Mouse (Mus musculus) urinary bladder, postnatal 10 days (tissue): ENCODE results near the gene Gstp3.
"Not testable (repeated sequence)": the region's sequence is repeated elsewhere in the genome, so short reads cannot be mapped to it uniquely, and the experiment has no call there.

Experiments used
- DNase-seq: peaks from one replicate; pipeline ENCODE4 v3.0.0; 2022; ENCODE audit warnings: low spot score

Gene Gstp3

DNA sequence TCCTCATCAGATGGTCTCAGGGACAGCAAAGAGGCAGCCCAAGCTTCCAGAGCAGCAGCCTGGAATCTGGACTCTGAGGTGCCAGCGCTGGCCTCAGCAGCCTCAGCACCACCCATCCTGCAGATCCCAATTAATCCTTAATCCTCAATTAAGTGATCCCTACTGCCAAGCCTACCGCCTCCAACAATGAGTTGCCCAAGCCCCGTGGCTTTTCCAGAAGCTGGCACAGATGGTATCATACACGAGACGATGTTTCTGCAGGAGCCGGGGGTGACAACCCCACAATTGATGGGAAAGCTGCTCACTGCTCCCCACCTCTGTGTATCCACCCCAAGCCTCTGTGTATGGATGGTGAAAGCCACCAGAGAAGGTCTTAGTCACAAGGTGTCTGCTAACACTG is 29.8 kb upstream of the Gstp3 start:
- DNase-seq: no peak

DNA sequence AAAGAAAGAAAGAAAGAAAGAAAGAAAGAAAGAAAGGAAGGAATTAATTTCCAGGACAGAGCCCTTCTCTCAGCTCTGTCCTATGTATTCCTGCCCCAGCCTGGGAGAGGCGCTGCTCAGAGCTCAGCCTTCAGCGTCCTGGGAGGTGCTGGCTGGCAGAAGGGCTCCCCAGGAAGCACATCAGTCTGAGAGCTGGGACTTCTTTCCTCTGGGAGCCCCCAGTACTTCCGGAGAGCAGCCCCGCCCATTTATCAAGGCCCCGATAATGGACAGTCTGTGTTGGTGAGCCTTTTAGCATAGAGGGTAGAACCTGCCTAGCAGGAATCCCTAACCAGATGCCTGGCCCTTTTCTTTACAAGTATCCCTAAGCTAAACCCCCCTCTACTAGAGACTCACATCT is 28.8 kb upstream of the Gstp3 start:
- no peak for DNase-seq

DNA sequence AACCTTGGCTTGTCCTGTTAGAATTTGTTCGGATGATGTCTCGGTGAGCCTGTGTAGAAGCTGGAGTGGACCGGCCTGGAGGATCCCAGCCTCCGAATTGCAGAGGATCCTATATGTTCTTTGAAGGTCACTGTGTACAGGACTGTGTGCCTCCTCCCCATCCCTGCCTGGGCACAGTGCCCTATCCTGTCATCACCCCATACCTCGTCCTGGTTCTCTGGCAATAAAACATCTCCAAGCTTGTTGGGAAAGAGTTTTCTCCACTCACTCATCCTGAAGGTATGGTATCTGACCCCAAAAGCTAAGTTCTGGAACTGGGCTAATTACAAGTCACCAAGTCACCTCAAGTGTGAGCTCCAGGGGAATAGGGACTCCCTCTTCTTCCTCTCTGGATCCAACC is 27.7 kb upstream of the Gstp3 start:
- DNase-seq: no peak

DNA sequence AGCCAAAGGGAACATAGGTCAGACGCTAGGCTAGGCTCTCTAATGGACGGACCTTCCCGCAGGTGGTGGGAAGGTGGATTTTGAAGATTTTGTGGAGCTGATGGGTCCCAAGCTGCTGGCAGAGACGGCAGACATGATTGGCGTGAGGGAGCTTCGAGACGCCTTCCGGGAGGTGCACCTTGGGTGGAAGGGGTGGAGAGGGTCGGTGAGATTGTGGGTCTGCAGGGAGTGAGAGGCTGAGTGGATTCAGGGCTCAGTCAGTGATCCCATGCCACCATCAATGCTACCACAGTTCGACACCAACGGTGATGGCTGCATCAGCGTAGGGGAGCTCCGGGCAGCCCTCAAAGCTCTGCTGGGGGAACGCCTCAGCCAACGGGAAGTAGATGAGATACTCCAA is 26.8 kb upstream of the Gstp3 start:
- DNase-seq: no peak

DNA sequence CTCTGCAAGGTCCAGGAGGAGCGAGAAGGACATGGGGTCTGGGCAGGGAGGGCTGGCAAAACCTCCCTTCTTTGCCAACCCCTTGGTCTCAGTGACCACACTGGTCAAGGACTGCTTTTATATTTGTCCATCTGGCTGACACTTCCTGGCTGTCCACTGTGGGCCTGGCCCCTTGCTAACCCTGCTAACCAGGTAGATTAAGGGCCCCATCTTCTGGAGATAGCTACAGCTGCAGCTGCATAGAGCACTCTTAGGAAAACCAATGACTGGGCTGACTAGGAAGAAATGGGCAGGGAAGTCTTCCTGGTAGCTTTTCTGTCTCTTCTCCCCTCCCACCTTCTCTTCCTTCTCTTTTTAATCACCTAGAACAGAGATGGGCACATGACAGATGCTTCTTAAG is 25.6 kb upstream of the Gstp3 start:
- DNase-seq: no peak

DNA sequence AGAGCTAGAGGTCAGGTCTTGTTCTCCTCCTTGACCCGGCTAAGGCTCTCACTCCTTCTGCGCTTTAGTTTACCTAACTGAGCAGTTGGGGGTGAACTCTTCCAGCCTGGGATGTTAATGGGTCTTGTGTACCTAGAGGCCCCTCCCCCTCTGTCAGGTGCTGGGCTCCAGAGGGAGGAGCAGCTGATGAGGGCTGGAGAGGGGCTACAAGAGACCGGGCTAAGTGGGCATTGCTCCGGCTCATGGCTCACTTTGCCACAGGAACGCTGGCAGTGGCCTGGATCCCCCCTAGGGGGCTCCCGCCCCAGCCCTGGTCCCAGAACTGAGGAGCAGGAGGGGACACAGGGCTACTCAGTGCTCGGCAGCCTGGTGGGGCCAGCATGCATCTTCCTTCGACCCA is 24.5 kb upstream of the Gstp3 start:
- no peak for DNase-seq

DNA sequence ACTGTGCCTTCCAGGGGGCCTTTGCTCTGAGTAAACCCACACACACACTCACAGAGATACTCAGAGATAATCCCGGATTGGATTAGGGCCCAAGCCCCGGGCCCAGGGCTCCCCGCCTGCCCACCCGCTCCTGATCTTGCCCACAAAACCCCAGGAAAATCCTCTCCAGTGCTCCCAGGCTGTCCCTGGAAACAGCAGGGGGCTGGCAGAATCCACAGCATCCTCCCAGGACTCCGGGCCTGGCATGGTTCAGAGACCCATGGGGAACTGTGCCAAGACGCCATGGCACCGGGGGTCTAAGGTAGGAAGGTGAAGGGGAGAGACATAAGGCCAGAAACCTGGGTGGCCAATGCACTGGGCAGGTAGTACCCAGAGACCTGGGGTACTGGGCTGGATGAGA is 23.9 kb upstream of the Gstp3 start:
- no peak for DNase-seq

DNA sequence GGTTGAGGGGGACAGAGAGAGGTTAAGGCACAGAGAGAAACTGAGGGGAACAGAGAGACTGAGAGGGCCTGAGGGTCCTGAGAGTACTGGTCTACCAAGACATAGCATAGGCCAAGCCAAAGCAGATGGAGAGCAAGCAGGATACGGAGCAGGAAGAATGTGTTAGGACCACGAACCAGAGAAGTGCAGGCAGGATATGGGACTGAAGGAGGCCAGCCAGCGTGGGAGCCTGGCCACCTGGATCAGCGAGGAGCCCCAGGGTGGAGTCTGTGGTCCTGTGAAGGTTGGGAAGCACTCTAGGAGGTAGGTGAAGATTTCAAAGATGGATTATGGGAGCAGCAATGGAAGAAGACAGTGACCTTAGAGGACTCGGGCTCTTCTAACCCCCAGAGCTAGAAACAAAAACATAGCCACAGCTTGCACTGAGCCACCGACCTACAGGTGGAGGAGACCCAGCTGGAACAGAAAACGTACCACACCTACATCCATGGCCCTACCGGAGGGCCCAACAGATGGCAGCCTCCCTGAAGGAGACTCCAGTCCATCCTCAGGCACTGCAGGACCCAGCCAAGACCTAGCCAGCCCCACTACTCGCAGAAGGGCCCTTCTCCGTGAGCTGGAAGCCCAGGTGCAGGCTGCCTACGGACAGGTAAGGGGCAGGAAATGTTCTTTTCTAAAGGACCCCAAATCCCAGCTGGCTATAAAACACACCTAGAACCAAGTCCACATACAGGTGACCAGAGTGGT is 23.0 kb upstream of the Gstp3 start:
- DNase-seq: no peak

DNA sequence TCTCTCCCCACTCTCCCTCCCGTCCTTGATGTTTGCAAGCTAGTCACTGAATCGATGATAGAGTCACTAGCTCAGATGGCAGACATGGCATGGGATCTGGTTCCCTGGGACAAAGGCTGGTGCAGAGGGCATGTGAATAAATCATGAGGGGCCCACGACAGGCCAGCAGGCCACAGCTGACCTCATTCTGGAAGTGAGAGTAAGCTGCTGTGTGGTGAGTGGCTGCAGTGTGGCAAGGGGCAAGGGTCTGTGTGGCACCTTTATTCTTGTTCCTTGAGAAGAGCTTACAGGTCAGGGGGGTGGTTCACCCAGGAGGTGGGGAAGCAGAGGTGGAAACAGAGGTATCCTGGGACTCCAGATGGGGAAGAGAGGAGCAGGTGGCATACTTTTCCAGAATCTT is 22.0 kb upstream of the Gstp3 start, which contains the start of gene Cabp2:
Gene Cabp2 (plus strand): TSS at position 185 of the 400 bp plus-strand sequence.
- DNase-seq: no peak

DNA sequence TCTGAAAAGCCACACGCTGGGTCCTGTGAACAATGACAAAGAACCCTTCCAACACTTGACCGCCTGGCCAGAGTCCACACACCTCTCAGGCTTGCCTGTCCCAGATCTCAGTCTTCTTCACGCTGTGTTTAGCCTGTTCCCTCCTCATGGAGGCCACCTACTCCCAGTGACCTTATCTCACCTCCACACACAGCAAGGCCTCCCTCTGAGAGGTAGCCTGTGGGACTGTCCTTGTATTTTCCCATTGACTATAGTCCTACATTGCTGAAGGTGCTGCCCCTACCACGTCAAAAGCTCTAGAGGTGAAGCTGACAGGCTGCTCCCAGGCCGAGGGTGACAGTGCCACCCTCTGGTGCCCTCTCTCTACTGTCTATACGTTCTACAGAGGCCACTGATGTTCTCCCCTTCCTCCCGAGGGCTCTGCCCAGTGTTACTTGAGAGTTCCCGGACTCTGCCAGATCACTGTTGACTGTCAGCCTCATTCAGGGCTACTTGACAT is 21.2 kb upstream of the Gstp3 start:
- DNase-seq: no peak

DNA sequence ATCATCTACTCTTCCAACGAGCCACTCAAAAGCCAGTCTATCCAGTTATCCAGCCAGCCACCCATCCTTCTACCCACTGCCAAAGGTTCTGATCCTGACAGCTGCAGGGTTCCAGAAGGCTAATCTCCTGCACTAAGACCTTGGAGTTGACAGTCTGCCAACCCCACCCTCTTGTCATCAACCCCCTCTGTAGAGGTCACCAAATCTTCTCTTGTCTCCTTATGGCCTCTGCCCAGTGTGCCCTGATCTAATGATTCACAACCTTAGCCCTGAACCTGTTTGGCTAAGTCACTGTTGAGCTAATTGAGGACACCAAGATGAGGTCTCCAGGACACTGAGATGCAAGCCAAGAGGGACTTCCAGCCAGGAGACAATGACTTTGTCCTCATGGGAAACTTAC is 20.2 kb upstream of the Gstp3 start:
- DNase-seq: no peak

DNA sequence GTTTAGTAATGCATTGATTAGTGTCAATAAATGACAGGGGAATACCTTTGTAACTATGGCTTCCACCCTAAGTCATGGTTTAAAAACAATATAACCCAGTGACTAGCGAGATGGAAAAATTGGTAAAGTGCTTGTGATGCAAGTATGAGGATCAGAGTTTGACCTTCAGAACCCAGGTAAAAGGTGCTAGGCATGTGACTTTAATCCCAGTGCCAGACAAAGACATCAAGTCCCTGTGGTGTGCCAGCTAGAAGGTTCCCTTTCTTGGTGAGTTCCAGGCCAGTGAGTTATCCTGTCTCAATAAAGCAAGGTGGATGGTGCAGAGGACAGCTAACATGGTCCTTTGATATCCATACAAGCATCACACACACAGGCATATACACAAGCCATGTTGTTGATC is 16.2 kb upstream of the Gstp3 start:
- no peak for DNase-seq

DNA sequence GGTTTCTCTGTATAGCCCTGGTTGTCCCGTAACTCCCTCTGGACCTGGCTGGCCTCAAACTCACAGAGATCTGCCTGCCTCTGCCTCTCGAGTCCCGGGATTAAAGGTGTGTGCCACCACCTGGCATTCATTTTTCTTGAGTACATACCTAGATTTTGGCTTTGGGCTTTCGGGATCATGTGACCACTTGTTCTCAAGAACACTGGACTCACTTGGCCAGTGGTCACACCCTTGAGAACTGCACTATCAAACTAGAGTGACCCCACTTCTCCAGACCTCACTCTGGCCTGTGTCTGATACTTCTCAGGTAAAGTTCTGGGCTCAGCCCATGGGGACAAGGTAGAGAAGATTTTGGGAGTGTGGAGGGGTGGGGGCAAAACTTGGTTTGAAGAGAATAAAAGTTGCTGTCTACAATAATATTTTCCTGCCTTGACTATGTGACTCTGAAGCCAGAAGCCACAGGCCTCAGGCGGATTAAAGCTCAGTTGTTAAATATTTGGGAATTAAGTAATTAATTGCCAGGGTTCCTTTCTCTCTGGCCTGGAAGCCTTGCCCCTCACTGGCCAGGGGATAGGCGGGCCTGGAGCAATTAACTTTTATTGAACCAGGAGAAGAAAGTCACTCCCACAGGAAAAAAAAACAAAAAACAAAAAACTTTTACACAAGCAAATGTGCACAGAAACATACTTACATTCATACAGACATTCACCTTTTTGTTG is 13.5 kb upstream of the Gstp3 start:
- no peak for DNase-seq

DNA sequence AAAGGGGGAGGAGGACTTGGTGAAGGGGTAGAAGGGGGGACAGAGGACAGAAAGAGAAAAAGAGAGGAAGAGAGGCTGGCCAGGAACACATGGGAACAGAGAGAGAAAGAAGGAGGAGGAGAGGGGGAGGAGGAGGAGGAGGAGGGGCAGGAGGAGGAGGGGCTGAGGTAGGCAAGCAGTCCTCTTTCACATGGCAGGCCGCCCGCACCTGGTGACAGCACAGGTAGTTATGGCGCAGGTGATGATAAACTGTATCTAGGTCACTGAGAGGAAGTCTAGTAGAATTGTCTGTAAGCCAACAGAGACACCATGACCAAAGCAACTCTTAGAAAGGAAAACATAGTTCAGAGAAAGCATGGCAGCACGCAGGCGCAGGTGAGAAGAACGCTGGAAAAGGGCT is 12.0 kb upstream of the Gstp3 start:
- DNase-seq: no peak

DNA sequence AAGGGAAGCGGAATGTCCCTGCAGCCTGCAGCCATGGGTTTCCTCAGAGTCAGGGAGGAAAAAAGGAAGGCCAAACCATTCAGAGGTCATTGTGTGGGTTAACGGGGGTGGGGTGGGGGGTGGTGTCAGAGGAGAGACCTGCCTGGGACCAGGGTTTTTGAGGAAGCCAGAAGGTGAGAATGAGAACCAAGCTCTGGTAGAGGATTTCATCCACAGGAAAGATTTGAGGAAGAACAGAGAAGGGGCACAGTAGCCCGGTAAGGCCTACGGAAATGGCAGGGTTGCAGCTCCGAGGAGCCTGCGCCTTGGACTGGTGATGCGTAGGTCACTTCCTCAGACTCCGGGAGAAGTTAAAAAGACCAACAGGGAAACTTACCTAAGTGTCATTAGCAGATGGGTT is 11.4 kb upstream of the Gstp3 start:
- no peak for DNase-seq

DNA sequence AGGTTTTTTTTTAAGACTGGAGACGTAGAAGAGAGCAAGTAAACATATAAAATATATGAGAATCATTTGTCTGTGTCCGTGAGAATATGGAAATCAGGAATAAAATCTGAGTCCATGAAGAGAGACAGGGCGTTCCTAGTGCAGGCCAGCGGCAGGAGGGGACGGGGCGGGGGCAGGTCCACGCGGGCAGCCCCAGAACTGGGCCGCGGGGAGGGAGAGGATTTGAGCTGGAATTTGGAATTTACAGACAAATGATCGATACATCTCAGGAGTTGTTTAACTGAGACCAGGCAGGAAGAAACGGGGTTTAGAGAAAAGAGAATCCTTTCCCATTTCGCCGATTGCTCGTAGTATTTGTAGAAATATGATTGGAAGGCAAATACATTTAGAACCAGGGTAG is 10.9 kb upstream of the Gstp3 start:
- DNase-seq: no peak

DNA sequence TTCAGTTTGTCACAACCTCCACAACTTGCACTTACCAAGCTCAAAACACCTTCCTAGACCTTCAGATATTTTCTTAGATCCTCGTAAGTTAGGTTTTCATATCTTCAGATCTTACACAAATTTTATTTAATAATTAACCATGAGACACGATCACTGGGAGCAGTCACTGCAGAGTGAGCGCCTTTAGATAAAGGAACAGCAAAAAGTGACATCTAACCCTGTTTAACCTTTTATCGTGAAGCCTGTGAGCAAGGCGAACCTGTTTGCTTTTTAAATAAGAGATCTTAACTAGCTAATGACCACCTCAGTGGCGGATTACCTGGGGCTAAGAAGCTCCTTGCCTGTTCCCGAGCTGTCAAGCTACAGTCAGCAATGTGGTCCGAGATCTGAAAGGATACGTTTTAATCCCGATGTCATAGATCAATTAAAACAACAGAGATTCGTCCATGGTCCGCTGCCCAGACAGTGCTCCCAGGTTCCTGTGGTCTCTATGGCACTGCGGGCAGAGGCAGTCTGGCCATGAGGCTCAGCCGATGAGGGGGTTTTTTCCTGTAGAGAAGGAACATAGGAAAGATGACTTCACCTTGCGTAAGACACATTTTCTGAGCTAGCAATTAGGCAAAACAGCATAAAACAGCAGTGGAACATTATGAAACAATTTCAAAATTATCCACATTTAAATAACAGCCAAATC is 9.5 kb upstream of the Gstp3 start:
- DNase-seq: no peak

DNA sequence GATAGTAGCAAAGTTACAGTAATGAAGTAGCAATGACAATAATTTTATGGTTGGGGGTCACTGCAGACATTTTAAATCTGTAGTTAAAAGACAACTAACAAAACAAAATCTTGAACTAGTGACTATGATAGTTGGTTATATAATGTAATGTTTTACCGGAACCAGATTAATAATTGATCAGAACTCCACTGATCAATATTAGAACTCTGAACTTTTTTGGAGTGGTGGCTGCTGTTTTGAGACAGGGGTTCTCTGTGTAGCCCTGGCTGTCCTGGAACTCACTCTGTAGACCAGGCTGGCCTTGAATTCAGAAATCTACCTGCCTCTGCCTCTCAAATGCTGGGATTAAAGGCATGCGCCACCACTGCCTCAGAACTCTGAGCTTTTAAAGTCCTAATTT is 8.9 kb upstream of the Gstp3 start:
- not testable (repeated sequence) for DNase-seq

DNA sequence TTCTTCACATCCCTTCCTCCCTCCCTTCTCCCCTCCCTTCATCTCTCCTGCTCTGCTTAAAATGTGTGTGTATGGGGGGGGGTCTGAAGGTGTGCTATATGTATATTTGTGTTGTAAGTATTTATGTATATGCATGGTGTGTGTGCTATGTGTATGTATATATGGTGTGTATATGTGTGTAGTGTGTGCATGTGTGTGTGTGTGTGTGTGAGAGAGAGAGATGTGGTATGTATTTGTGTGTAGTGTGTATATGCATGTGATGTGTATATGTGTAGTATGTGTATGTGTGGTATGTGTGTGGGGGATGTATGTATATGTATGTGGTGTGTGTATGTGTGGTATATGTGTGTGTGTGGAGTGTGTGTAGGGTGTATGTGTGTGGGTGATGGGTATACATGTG is 7.5 kb upstream of the Gstp3 start:
- DNase-seq: no peak

DNA sequence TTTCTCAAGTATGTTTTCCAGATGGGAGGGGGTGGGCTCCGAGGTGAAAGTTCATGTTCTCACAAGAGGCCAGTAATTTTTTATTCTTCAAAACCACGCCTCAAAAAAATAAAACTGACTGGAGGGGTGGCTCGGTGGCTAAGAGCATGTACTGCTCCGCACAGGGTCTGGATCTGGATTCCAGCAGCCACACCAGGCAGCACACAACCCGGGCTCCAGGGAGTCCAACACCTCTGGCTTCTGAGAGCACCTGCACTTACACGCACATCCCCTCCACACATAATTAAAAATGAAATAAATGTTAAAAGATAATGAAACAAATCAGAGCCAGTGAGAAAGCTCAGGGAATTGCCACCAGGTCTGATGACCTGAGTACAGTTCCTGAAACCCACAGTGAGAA is 6.9 kb upstream of the Gstp3 start:
- no peak for DNase-seq

DNA sequence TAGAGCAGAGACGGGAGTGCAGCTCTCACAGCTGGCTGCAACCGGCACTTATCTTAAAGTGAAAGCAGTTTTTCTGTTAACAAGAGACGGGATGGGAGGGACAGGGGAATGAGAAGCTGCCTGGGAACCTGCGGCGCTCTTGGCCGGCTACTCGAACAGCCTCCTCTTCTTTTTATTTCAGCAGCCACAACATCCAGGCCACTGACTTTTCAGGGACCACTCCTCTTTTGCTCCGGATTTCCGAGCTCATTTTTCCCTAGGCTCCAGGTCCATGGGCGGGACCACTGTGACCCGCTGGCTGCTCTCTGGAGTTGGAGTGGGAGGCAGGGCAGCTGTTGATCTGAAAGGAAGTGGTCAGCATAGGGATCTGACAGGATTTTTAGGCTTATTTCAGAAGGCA is 5.1 kb upstream of the Gstp3 start:
- DNase-seq: not testable (repeated sequence)

DNA sequence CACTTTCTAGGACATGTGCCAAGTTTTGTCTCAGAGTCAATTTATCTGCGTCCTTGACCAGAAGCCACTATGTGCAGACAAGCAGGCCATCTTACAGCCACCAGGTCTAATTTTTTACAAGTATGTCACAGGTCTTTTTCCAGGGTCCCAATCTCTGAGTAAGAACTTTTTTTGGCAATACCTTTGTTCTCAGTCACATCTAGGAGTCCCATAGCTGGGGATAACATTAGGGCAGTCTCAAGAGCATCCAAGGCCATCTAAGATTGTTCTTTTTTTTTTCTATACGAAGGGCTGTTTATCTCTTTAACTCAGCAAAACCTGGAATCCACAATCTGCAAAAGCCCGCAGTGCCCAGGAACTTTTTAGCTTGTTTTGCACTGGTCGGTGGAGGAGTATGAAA is 4.0 kb upstream of the Gstp3 start:
- not testable (repeated sequence) for DNase-seq

DNA sequence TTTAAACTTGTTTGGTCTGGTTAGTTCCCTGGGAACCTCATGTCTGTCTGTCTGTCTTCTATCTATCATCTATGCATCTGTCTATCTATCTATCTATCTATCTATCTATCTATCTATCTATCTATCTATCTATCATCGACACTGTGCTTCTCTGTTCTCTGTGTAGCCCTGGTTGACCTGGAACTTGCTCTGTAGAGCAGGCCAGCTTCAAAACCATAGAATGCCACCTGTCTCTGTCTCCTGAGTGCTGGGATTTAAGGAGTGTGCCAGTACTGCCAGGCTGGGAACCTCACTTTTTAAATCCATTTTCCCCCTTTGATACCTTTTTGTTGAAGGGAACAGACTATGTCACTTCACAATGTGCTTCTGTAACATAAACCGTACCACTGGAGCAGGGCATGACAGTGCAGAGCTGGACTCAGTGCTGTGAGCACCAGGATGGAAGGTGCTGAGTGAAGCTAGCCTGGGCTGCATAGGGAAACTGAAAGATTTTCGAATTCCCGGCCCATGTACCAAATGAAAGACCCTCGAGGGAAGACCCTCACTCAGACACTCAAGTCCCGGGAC is 1.6 kb upstream of the Gstp3 start:
- no peak for DNase-seq
